Mouse (Mus musculus) limb, embryonic 14.5 days (tissue): Measurements from ENCODE around the gene Pcsk1. TPM values are rescaled to one million over a fixed set of nuclear protein-coding genes. Genes with fewer than 3 reads are reported as not detected.

ENCODE experiments used
- ATAC-seq: fragments of 200-750 bp; cut with Nextera tagmentation; 2 replicates; pipeline ENCODE4 v1.8.0; 2017; ENCODE audit warnings: low read depth, moderate number of reproducible peaks, moderate TSS enrichment; ENCODE audit not compliant: low FRiP score
- DNase-seq: peaks from one replicate; pipeline ENCODE4 v3.0.0-alpha.2; 2015; ENCODE audit warnings: low spot score
- H3K27ac ChIP-seq: fragments of 300-500 bp; sonication (generic); replicated peaks from 2 replicates; pipeline ENCODE4 v1.5.1; 2014; ENCODE audit warnings: low read depth, mild to moderate bottlenecking, low read length, moderate library complexity, mixed read lengths
- H3K27me3 ChIP-seq: fragments of 300-500 bp; sonication (generic); 2 replicates; pipeline ENCODE4 v1.6.1; 2014; ENCODE audit warnings: low read length, mixed read lengths; ENCODE audit not compliant: control insufficient read depth, insufficient read depth
- H3K36me3 ChIP-seq: fragments of 300-500 bp; sonication (generic); 2 replicates; pipeline ENCODE4 v1.6.1; 2014; ENCODE audit warnings: mild to moderate bottlenecking, low read length, moderate library complexity, mixed read lengths; ENCODE audit not compliant: control insufficient read depth, insufficient read depth
- H3K4me1 ChIP-seq: fragments of 300-500 bp; sonication (generic); 2 replicates; pipeline ENCODE4 v1.6.1; 2014; ENCODE audit warnings: antibody characterized with exemption, low read length, mixed read lengths; ENCODE audit not compliant: control insufficient read depth, insufficient read depth
- H3K4me2 ChIP-seq: fragments of 300-500 bp; sonication (generic); replicated peaks from 2 replicates; pipeline ENCODE4 v1.6.1; 2014; ENCODE audit warnings: low read depth, mild to moderate bottlenecking, low read length, moderate library complexity; ENCODE audit not compliant: severe bottlenecking
- H3K4me3 ChIP-seq: fragments of 300-500 bp; sonication (generic); replicated peaks from 2 replicates; pipeline ENCODE4 v1.5.1; 2014; ENCODE audit warnings: low read length
- H3K9ac ChIP-seq: fragments of 300-500 bp; sonication (generic); 2 replicates; pipeline ENCODE4 v1.6.1; 2014; ENCODE audit warnings: mild to moderate bottlenecking, low read depth, low read length, moderate library complexity; ENCODE audit not compliant: severe bottlenecking
- H3K9me3 ChIP-seq: fragments of 300-500 bp; sonication (generic); 2 replicates; pipeline ENCODE4 v1.6.1; 2016; ENCODE audit warnings: low read length; ENCODE audit not compliant: control insufficient read depth
- POLR2A ChIP-seq: fragments of 200-500 bp; IDR thresholded peaks from 2 replicates; pipeline ENCODE4 v1.8.0; 2012; ENCODE audit warnings: inconsistent platforms, mild to moderate bottlenecking, moderate library complexity, borderline replicate concordance; ENCODE audit not compliant: insufficient read depth, insufficient read length; ENCODE audit errors: extremely low read depth
- WGBS: fragments of 180-500 bp; shearing (Covaris S2); extraction: QIAGEN DNeasy Blood & Tissue Kit; methylation state at CpG from one replicate; pipeline ENCODE4 v1.1.7; 2014; 5-methylcytosine and 5-hydroxymethylcytosine counted together
- polyA plus RNA-seq, 2 experiments: library from polyadenylated mRNA; depleted of rRNA in 1 of 2; stranded (reverse) in 1 of 2; unstranded in 1 of 2; fragments of >200 nt; fragmentation: Nextera tagmentation in 1 of 2; extraction: Ambion mirVana in 1 of 2; gene quantifications; 2 replicates each; pipeline versions ENCODE4 v1.2.1 to v1.2.3; 2012 to 2014

The Pcsk1 gene
- polyA plus RNA-seq, 2 experiments, result 0.06 to 0.14 TPM

DNA sequence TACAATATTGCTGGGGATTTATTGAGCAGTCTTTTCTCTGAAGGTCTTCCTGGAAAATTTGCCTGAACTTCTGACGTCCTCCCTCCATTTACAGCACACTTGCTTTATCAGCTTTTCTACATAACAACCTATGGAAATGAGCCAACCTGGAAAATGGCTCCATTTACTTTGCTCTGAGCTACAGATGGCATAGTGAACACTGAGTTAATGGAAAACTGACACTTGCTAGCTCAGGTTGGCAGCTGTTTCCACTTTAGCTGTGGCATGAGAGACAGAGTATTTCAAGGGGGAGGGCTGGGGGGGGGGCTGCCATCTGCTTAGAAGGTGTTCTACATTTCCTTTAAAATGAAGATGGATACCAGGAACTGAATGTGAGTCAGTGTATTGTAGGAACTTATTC is 73.8 kb downstream of the Pcsk1 start:
- Histone ChIP-seq H3K27ac (no peak overlapping the region), H3K4me2 (no peak overlapping the region), H3K4me1 (no peaks in the 10 kb centered on the region), H3K36me3 (no peaks in the 10 kb centered on the region), H3K4me3 (no peak overlapping the region), H3K27me3 (no peaks in the 10 kb centered on the region), H3K9ac (no peak overlapping the region), H3K9me3 (no peaks in the 10 kb centered on the region)
- TF ChIP-seq POLR2A, result no peak
- 11% methylated on average over 1 of the region's 1 CpGs for WGBS
- peak; percentile 65; the same call in 1 of the 2 replicates for ATAC-seq
- DNase-seq, result peak; percentile 59
